Mouse (Mus musculus) thymus, postnatal 14 days (tissue): ENCODE results near the gene Hist1h3e.
"Not testable (repeated sequence)": the region's sequence is repeated elsewhere in the genome, so short reads cannot be mapped to it uniquely, and the experiment has no call there.

Experiments used
- DNase-seq: peaks from one replicate; pipeline ENCODE4 v3.0.0; 2021

Hist1h3e gene

GRCm38 (mm10) chr13:23561883-23562659 is at the start of gene Hist1h3e:
TSS of gene Hist1h3e (minus strand) at chr13:23562369.
- DNase-seq = peak; percentile 90

GRCm38 (mm10) chr13:23611638-23612037 is 49.5 kb upstream of the Hist1h3e start:
- no peak for DNase-seq

DNA sequence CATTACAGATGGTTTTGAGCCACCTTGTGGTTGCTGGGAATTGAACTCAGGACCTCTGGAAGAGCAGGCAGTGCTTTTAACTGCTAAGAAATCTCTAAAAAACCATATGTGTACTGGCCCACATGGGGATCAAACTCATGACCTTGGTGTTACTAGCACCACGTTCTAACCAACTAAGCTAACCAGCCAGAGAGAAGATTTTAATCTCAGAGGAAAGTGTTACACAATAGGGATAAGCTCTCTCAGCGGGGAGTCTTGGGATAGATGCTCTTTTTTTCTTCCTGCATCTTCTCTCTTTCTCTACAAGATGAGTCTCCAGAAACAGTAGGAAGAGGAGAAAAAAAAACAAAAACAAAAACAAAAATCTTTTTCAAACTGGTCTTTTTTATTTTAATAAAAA is 48.2 kb upstream of the Hist1h3e start:
- no peak for DNase-seq

- no peak for DNase-seq
Measured at GRCm38 (mm10) chr13:23609844-23610243, 47.7 kb upstream of the Hist1h3e start.

GRCm38 (mm10) chr13:23609209-23609608 is 47.0 kb upstream of the Hist1h3e start:
- no peak for DNase-seq

GRCm38 (mm10) chr13:23605052-23605451 is 42.9 kb upstream of the Hist1h3e start:
- no peak for DNase-seq

GRCm38 (mm10) chr13:23604452-23604851 is 42.3 kb upstream of the Hist1h3e start:
- no peak for DNase-seq

DNA sequence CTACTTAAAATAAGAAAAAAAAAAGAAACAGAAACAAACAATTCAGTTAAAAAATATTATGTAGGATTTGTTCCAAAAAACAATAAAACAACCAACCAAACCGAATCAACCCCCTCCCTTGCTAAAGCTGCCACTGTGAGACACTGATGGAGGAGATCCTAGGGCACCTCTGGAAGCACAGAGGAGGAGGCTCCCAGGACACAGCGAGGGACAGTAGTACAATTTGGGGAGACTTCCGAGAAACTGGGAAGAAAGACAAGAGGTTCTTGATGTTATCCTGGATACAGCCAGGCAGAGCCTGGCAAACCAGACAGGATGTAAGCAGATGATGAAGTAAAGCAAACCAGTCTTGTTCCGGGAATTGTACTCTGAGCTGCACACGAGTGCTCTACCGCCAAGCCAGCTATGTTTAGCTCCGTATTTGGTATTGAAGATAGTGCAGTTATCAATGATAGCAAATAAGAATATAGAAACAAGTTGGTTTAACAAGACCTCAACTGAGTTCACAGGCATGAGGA is 41.1 kb upstream of the Hist1h3e start:
- no peak for DNase-seq

- peak; percentile 85 for DNase-seq
Measured at GRCm38 (mm10) chr13:23597957-23598356, 35.8 kb upstream of the Hist1h3e start.

GRCm38 (mm10) chr13:23595622-23596372 is 33.6 kb upstream of the Hist1h3e start:
- no peak for DNase-seq

DNA sequence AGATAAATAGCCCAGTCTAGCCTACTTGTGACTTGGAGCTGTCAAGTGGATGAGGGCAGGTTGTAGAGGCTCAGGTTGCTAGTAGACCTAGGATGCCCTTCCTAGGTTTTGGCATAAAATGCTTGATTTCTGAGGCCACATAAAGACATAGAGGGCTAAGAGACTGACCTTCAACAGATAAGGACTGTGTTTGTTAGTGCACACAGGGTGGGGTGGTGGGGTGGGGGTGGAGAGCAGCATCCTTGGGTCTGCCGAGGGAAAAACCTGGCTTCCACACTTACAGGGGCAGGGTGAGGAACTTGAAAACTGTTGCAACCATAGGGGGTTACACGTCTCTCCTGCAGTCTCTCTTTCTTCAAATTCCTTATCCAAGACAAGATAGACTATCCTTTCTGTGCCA is 33.0 kb upstream of the Hist1h3e start:
- no peak for DNase-seq

DNA sequence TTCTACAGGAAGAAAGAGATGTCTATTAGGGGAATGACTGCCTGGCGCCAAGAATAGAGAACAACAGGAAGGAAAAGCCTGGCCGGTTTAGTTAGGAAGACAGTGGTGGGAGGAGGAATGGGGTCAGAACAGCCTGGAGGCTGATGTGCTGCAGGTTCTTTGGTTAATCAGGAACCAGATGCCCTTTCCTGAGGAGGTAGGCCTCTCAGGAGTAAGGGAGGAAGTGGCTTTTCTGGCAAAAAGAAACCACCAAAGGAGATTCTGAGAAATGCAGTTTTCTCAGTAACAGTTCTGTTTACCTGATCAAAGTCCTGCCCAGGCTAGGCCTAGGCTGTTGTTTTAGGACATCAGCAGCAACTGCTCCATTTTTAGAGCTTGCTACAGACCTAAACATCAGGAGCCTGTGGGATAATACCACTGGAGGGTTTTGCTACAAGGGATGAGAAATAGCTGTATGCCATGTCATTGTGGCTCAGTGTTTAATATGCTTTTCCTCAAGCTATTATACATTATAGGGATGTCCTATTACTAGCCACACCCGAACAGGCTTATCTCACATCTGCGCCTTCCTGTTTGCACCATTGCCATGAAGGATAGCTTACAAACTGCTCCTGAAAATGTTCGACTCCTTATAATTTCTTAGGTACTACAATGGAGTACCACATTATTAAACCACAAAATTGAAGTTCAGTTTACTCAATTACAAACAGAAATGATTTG is 31.0 kb upstream of the Hist1h3e start:
- DNase-seq = peak; percentile 20

DNA sequence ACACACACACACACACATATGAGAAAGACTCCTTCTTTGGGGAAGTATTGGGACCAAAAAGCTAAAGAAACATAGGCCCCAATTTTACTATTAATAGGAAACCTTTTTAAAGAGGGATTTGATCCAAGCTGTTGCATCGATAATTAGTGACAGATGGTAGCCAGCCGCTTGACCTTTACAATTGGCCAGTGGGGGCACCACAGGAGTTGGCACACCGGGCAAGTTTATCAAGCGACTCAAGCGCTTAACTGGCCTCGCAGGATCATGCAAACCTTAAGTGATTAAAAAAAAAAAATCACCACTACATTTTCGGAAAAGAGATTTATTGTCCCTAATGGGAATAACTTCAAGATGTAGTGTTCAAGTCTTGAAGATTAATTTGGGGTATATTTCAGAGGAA is 30.4 kb upstream of the Hist1h3e start:
- no peak for DNase-seq

DNA sequence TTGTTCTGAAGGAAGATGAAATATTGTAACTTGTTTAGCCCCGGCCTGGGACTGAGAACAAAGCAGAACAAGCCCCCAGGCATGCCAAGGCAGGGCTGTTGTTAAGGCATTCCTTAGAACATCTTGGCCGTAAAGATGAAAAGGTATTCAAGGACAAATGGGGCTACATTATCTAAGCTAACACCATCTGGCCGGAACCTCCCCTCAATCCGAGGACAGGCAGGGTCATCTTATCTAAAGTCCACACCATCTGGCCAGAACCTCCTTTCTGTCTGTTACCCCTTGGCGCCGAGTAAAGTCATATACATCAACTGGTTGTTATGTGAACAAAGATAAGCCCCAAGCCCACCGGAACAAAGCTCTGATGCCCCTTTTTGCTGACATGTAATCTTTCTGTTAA is 29.7 kb upstream of the Hist1h3e start:
- not testable (repeated sequence) for DNase-seq

GRCm38 (mm10) chr13:23591206-23591605 is 29.0 kb upstream of the Hist1h3e start:
- DNase-seq = no peak

GRCm38 (mm10) chr13:23586940-23587225 is 24.7 kb upstream of the Hist1h3e start:
- no peak for DNase-seq

- DNase-seq = peak; percentile 20
Measured at GRCm38 (mm10) chr13:23586099-23586939, 24.1 kb upstream of the Hist1h3e start.

- peak; percentile 83 for DNase-seq
Measured at GRCm38 (mm10) chr13:23585442-23586098, 23.4 kb upstream of the Hist1h3e start.

DNA sequence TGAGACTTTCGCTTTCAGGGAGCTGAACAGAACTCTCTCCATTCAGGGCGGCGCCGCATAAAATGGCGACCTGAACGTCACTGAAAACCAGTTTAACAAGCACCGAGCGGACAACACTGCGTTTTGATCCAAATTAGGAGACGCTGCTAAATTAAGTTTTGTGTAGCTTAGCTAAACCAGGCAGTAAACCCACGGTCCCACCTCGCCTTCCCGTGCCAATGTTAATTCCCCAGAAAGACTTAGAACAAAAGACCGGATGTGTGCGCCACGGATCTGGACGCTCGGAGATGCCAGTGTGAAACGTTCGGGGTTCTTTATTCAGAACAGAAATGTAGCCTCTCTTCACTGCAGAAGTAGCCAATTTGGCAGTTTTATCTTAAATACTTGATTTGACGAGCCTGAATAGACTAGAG is 22.9 kb upstream of the Hist1h3e start:
- peak; percentile 75 for DNase-seq

DNA sequence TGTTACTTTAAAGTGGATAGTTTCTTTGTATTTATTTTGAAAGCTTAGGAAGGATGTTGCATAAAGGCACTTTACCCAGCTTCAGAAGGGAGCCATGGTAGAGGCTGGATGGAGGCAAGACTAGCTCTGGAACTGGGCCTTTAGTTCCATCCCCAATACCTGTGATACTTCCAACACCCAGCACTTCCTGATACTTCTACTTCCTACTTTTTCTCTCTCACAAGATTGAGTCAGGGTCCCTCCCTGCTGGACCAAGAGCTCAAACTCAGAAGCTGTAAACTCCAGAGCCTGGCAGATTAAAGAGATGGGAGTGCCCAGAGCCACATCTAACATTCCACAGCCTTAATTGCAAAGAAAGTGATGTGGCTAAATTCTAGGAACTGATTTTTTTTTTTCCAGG is 22.2 kb upstream of the Hist1h3e start:
- DNase-seq = peak; percentile 23

- DNase-seq = no peak
Measured at GRCm38 (mm10) chr13:23583387-23584068, 21.4 kb upstream of the Hist1h3e start.
